Mouse (Mus musculus) embryonic facial prominence, embryonic 15.5 days (tissue): ENCODE measurements around the gene Lrrc71. TPM values are rescaled to one million over a fixed set of nuclear protein-coding genes. Genes with fewer than 3 reads are reported as not detected.

ENCODE experiments used
- ATAC-seq: fragments of 200-750 bp; cut with Nextera tagmentation; 2 replicates; pipeline ENCODE4 v1.8.0; 2017; ENCODE audit warnings: low read depth, moderate TSS enrichment; ENCODE audit not compliant: insufficient number of reproducible peaks, low FRiP score, low TSS enrichment
- H3K27ac ChIP-seq: fragments of 300-500 bp; sonication (generic); replicated peaks from 2 replicates; pipeline ENCODE4 v1.5.1; 2015; ENCODE audit warnings: mild to moderate bottlenecking, inconsistent platforms
- H3K27me3 ChIP-seq: fragments of 300-500 bp; sonication (generic); 2 replicates; pipeline ENCODE4 v1.6.1; 2015; ENCODE audit warnings: inconsistent platforms
- H3K36me3 ChIP-seq: fragments of 300-500 bp; sonication (generic); 2 replicates; pipeline ENCODE4 v1.6.1; 2015; ENCODE audit warnings: mild to moderate bottlenecking, inconsistent platforms
- H3K4me1 ChIP-seq: fragments of 300-500 bp; sonication (generic); 2 replicates; pipeline ENCODE4 v1.6.1; 2015; ENCODE audit warnings: inconsistent platforms
- H3K4me2 ChIP-seq: fragments of 300-500 bp; sonication (generic); replicated peaks from 2 replicates; pipeline ENCODE4 v1.6.1; 2015; ENCODE audit warnings: mild to moderate bottlenecking, inconsistent platforms
- H3K4me3 ChIP-seq: fragments of 300-500 bp; sonication (generic); replicated peaks from 2 replicates; pipeline ENCODE4 v1.5.1; 2015; ENCODE audit warnings: mild to moderate bottlenecking, inconsistent platforms
- H3K9ac ChIP-seq: fragments of 300-500 bp; sonication (generic); 2 replicates; pipeline ENCODE4 v1.6.1; 2015; ENCODE audit warnings: inconsistent platforms
- H3K9me3 ChIP-seq: fragments of 300-500 bp; sonication (generic); replicated peaks from 2 replicates; pipeline ENCODE4 v1.6.1; 2016; ENCODE audit warnings: inconsistent platforms
- WGBS: fragments of 180-500 bp; shearing (Covaris S2); methylation state at CpG from one replicate; pipeline ENCODE4 v1.1.7; 2015; 5-methylcytosine and 5-hydroxymethylcytosine counted together
- polyA plus RNA-seq: library from polyadenylated mRNA; unstranded; fragments of >200 nt; fragmentation: Nextera tagmentation; extraction: Ambion mirVana; gene quantifications from 2 replicates; pipeline ENCODE4 v1.2.1, GENCODE M21; 2015

The Lrrc71 gene
- polyA plus RNA-seq, result 3.3 and 5.4 TPM in 2 replicates

DNA sequence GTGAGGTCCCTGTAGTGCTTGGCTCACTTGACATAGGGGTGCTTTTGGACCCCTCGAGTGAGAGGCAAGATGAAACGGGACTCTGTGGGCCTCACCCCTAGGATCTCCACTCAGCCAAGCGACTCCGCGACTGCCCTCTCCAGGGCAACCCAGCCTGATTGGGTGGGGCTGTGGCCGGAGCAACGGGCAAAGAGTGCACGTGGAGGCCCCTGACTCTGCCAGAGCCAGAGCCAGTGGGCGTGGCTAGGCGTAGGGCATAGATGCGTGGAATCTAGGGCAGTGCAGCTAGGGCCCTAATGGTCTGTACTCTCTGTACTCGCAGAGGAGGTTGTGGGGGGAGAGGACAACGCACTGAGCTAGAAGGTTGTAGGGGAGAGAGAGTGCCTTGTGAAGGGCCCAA lies at the start of gene Lrrc71:
Lrrc71 (minus strand) TSS at position 195 of the 400 bp plus-strand sequence.
- no peaks in the 10 kb centered on the region; the same call in 1 of the 2 replicates for H3K27me3 ChIP-seq
- no peak within 1 kb of the TSS for H3K4me2 ChIP-seq
- WGBS, result 43% methylated on average over 13 of the region's 13 CpGs
- H3K4me1 ChIP-seq, result peaks cover 19% of the 10 kb centered on the region
- no peak within 1 kb of the TSS for H3K4me3 ChIP-seq
- no peak within 1 kb of the TSS for H3K27ac ChIP-seq
- ATAC-seq, result no peak
- peaks cover 12% of the 10 kb centered on the region; the same call in 1 of the 2 replicates for H3K36me3 ChIP-seq
- no peak within 1 kb of the TSS for H3K9ac ChIP-seq
- H3K9me3 ChIP-seq, result no peaks in the 10 kb centered on the region

DNA sequence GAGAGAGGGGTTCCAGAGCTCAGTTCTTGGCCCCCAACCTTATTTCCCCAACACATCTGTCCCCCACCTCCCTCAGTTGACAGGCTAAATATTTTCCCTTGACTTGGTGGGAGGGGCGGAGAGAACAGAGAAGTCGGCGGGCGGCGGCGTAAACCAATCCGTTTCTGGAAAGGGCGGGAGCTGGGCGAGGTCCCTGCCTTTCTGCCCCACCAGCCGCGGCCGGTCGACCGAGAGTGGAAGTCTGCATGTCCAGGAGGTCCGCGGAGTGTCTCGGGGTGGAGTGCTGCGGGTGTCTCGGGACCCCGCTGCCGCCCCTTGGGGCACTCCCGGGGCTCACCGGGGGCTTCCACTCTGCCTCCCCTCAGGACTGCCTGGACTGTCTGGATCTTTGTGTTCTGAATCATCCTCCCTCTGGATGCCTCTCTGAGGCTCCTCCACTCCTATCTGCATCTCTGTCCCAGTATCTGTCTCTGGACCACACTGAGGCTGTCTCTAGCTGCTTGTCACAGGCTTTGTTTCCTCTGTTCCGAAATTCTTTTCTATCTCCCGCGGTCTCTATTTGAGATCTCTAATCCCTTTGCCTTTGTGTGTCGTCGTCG lies 48.4 kb upstream of the Lrrc71 start, which contains the start of gene Insrr:
Insrr (plus strand) TSS at position 216 of the 599 bp plus-strand sequence.
- 0 out of 2 replicates have a peak within 1 kb of the TSS, but pooled peaks have one; percentile 12 for H3K9ac ChIP-seq
- H3K4me3 ChIP-seq, result peak within 1 kb of the TSS; percentile 41
- H3K4me1 ChIP-seq, result peaks cover 34% of the 10 kb centered on the region
- no peaks in the 10 kb centered on the region for H3K9me3 ChIP-seq
- peak within 1 kb of the TSS; percentile 75 for H3K4me2 ChIP-seq
- peaks cover 97% of the 10 kb centered on the region for H3K27me3 ChIP-seq
- under 1% methylated on average over 29 of the region's 29 CpGs for WGBS
- no peaks in the 10 kb centered on the region for H3K36me3 ChIP-seq
- H3K27ac ChIP-seq, result no peak within 1 kb of the TSS
- no peak for ATAC-seq

DNA sequence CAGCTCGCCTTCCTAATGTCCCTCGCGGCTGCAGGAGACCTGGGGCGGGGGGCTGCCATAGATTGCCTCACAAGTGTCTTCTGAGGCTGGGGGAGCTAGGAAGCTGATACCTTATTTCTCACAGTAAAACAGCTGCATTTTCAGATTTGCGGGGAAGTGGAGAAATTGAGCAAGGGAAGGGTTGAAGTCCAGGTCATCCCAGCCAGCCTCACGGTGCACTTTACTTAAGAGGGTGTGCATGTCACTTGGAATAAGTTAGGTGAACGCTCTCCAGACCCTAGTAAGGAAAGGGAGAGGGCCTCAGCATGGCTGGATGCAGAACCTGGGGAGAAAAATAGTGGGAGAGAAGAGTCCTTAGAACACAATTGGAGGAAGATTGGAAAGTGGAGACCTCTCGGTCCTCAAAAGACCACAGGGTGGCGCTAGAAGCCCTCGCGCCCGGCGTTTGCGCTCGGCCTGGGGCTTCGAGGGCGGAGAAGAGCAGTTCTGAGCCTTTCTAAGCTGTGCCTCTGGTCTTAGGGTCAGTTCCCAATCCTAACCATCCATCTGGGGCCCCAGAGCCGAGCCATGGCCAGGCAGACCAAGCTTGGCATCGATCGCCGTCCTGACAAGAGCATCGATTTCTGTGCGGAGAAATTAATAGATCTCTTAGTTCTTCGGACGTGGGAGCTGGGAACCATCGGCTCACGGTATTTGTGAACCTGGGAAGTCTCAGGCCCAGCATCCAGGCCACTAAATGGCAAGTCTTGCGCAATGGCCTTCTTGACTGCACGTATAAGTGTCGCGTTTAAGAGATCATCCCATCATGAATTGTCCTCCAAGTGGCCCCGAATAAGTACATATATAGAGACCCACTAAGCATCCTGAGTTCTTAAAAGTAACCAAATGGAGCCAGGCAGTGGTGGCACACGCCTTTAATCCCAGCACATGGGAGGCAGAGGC lies 47.2 kb upstream of the Lrrc71 start:
- Histone ChIP-seq H3K9ac (no peak overlapping the region), H3K4me2 (peak overlapping the region; percentile 61), H3K9me3 (no peaks in the 10 kb centered on the region), H3K4me1 (peaks cover 34% of the 10 kb centered on the region), H3K27me3 (peaks cover 97% of the 10 kb centered on the region), H3K36me3 (no peaks in the 10 kb centered on the region), H3K4me3 (peak overlapping the region; percentile 37), H3K27ac (no peak overlapping the region)
- no peak for ATAC-seq
- 14% methylated on average over 33 of the region's 33 CpGs for WGBS

DNA sequence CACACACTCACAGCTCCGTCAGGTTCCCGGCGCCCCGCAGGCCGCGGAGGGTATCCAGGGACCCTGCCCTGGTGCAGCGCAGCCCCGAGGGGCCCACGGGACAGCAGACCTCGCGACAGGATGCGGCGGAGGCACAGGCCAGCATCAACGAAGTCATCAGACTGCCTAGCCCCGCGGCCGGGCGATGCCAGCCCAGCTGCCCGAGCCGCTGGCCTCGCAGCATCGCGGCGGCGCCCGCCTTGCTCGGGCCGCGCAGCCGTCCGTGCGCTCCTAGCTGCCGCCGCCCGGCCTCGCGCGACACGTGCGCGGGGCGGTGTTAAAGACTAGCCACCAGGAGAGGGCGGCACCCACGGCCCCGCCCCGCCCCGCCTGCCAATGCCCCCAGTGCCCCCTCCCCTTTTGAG lies 46.5 kb upstream of the Lrrc71 start, which contains the start of gene Ntrk1:
Ntrk1 (minus strand) TSS at position 241 of the 404 bp plus-strand sequence.
- ATAC-seq, result no peak
- no peak within 1 kb of the TSS for H3K27ac ChIP-seq
- peaks cover 97% of the 10 kb centered on the region for H3K27me3 ChIP-seq
- WGBS, result under 1% methylated on average over 28 of the region's 47 CpGs
- H3K4me2 ChIP-seq, result peak within 1 kb of the TSS; percentile 61
- peak within 1 kb of the TSS; percentile 37 for H3K4me3 ChIP-seq
- no peak within 1 kb of the TSS for H3K9ac ChIP-seq
- no peaks in the 10 kb centered on the region for H3K36me3 ChIP-seq
- H3K4me1 ChIP-seq, result peaks cover 36% of the 10 kb centered on the region
- H3K9me3 ChIP-seq, result no peaks in the 10 kb centered on the region

DNA sequence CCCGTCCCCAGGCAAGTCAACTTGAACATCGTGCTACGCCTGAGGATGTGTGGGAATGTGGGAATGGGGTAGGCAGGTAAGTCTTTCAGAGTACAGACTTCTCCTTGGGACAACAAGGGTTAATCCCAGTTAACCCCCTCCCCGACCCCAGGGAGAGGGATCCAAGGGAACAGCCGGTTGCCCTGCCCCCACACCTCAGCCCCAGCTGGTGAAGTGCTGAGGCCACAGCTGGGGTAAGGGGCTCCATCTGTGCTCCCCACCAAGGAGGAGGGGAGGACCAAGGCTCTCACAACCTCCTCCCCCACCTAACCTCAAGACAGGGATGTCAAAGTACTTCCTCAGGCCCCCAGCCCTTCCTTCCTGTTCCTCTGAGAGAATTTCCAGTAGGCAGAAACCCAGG lies 41.3 kb upstream of the Lrrc71 start:
- H3K4me1 ChIP-seq, result peaks cover 28% of the 10 kb centered on the region
- 20% methylated on average over 5 of the region's 5 CpGs for WGBS
- no peak for ATAC-seq
- H3K4me3 ChIP-seq, result no peak overlapping the region
- no peak overlapping the region for H3K9ac ChIP-seq
- H3K27me3 ChIP-seq, result peaks cover 49% of the 10 kb centered on the region
- no peaks in the 10 kb centered on the region for H3K36me3 ChIP-seq
- H3K9me3 ChIP-seq, result no peaks in the 10 kb centered on the region
- H3K4me2 ChIP-seq, result no peak overlapping the region
- no peak overlapping the region for H3K27ac ChIP-seq

DNA sequence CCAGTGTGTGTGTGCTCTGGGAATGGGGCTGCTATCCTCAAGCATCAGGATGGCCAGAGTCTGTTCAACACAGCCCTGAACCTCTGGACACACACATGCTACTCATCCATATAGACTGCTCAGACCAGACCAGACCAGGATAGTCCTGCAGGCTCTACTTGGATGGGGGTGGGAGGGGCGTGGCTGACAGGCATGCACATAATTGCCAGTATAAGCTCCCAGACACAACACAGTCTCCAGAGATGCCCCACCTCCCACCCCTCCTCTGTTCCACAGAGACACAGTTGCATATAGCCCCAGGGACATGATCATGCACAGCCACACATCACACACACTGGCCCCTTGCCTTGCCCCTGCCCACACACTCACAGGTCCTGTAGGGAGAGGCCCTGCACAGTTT lies 40.8 kb upstream of the Lrrc71 start:
- ATAC-seq, result no peak
- H3K4me2 ChIP-seq, result no peak overlapping the region
- no peak overlapping the region for H3K4me3 ChIP-seq
- no peaks in the 10 kb centered on the region for H3K36me3 ChIP-seq
- H3K9me3 ChIP-seq, result no peaks in the 10 kb centered on the region
- no peak overlapping the region for H3K27ac ChIP-seq
- H3K27me3 ChIP-seq, result peaks cover 44% of the 10 kb centered on the region
- H3K4me1 ChIP-seq, result peaks cover 22% of the 10 kb centered on the region; the same call in 1 of the 2 replicates
- no peak overlapping the region for H3K9ac ChIP-seq
- 25% methylated on average over 1 of the region's 1 CpGs for WGBS

DNA sequence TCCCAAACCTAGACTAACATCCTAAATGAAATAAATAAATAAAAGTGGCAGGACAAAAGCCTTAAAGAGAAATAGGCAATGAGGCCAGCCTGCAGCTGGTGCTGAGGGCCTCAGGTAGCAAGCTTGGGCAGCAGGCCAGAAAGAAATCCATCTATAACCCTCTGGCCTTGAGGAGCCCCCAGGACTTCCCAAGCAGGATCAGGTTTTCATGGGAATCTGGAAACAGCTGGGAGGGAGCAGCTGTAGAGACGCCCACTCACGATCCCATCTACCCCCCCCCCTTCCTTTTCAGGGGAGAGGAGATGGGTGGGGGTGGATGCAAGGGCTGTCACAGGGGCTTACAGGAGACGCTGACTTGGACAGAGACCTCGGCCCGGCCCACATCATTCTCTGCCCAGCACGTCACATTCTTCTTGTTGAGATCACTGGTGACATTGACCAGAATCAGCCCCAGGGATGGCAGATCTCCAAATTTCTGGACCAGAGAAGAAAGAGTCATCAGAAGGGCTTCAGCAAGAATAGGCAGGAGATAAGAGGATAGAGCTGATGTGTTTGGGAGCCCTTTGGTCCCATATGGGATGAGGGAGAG lies 37.3 kb upstream of the Lrrc71 start:
- Histone ChIP-seq H3K9ac (no peak overlapping the region), H3K9me3 (no peaks in the 10 kb centered on the region), H3K36me3 (no peaks in the 10 kb centered on the region), H3K4me1 (peaks cover 22% of the 10 kb centered on the region; the same call in 1 of the 2 replicates), H3K4me3 (no peak overlapping the region), H3K4me2 (no peak overlapping the region), H3K27me3 (peaks cover 14% of the 10 kb centered on the region), H3K27ac (no peak overlapping the region)
- 46% methylated on average over 6 of the region's 6 CpGs for WGBS
- peak; percentile 63 for ATAC-seq

DNA sequence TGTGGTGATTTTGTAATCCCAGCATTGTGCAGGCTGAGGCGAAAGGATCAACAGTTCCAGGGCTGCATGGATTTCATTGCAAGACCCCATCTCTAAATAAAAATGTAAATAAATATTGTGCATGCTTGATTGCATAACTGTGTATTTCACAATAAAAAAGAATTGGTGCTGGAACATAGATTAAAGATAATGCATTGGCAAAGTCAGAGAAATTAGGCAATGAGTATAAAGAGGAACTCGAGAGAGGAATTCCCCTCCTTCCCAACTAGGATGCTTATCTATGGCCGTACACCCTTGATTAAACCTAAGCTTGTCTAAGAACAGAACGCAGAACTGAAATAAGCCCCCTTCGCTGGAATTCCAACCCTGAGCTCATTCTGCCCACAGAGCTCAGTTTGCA lies 36.7 kb upstream of the Lrrc71 start:
- Histone ChIP-seq H3K27ac (no peak overlapping the region), H3K4me3 (no peak overlapping the region), H3K9ac (no peak overlapping the region), H3K36me3 (no peaks in the 10 kb centered on the region), H3K4me2 (no peak overlapping the region), H3K4me1 (peaks cover 22% of the 10 kb centered on the region; the same call in 1 of the 2 replicates), H3K27me3 (peaks cover 8% of the 10 kb centered on the region; the same call in 1 of the 2 replicates), H3K9me3 (no peaks in the 10 kb centered on the region)
- WGBS, result 64% methylated on average over 5 of the region's 5 CpGs
- ATAC-seq, result no peak

DNA sequence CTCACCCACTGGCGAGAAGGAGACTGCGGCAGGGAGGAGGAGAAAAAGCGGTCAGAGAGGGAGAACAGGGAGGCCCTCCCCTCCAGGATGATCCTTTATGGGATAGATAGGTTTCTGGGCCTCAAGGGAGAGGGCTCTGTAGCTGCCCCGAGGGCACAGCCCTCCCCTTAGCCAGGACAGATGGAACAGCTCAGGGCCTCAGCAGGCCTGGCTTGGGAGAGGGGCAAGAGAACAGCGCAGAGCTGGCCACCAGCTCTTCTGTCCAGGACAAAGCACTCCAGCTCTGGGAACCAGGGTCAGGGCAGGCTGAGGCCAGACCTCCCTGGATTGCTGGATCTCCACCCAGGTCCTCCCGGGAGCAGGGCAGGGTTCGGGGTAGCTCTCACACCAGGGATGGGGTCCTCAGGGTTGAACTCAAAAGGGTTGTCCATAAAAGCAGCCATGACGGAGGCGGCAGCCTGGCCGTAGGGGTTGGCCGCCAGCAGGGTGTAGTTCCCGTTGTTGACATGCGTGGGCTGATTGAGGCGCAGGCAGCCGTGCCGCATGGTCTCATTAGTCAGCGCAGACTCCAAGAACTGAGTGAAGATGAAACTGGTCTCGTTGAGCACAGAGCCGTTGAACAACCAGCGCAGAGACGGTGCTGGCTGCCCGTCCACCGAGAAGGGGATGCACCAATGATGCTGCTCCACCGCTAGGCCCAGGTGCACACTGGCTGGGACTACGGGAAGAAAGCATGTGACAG lies 35.0 kb upstream of the Lrrc71 start:
- H3K9me3 ChIP-seq, result no peaks in the 10 kb centered on the region
- ATAC-seq, result no peak
- H3K4me1 ChIP-seq, result peaks cover 18% of the 10 kb centered on the region
- H3K27me3 ChIP-seq, result peaks cover 8% of the 10 kb centered on the region; the same call in 1 of the 2 replicates
- no peak overlapping the region for H3K9ac ChIP-seq
- H3K4me2 ChIP-seq, result no peak overlapping the region
- H3K4me3 ChIP-seq, result no peak overlapping the region
- no peak overlapping the region for H3K27ac ChIP-seq
- no peaks in the 10 kb centered on the region for H3K36me3 ChIP-seq
- WGBS, result 84% methylated on average over 25 of the region's 25 CpGs

DNA sequence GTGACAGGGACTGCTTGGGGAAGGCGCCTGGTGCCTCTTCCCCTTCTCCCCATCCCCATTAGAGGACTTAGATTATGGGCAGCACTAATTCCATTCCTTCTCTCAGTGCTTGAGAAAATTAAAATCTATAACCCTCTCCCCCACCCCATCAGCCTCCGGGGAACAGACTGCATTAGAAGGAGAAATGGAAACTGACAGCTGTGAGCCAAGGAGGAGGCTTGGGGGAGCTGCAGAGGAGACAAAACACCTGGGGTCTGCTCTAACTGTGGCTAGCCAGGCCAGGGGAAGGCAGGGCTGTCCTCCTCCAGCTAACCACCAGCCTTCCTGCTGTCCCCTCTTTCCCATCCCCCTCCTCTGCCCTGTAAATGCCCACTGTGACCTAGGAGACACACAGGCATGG lies 30.7 kb upstream of the Lrrc71 start:
- WGBS, result 20% methylated on average over 2 of the region's 2 CpGs
- Histone ChIP-seq H3K27me3 (peaks cover 25% of the 10 kb centered on the region; the same call in 1 of the 2 replicates), H3K4me3 (no peak overlapping the region), H3K9me3 (no peaks in the 10 kb centered on the region), H3K27ac (no peak overlapping the region), H3K36me3 (no peaks in the 10 kb centered on the region), H3K4me2 (no peak overlapping the region), H3K9ac (no peak overlapping the region), H3K4me1 (peaks cover 15% of the 10 kb centered on the region)
- no peak for ATAC-seq
